Mouse (Mus musculus) megakaryocyte, embryonic 14.5 days (primary cell): ENCODE measurements at regions not wholly inside any gene's neighbourhood (a gene's known extent, or its start where the extent isn't known, plus 50 kb on each side); places are given as distances from the start of the nearest gene placed in this dataset.

Experiments
- FLI1 ChIP-seq: IDR thresholded peaks from 2 replicates; pipeline ENCODE4 v1.6.1; 2012; ENCODE audit warnings: low read length, inconsistent platforms, mixed read lengths
- GATA1 ChIP-seq: IDR thresholded peaks from 3 replicates; pipeline ENCODE4 v1.6.1; 2012; ENCODE audit warnings: mixed read lengths, low read length, inconsistent platforms, borderline replicate concordance

DNA sequence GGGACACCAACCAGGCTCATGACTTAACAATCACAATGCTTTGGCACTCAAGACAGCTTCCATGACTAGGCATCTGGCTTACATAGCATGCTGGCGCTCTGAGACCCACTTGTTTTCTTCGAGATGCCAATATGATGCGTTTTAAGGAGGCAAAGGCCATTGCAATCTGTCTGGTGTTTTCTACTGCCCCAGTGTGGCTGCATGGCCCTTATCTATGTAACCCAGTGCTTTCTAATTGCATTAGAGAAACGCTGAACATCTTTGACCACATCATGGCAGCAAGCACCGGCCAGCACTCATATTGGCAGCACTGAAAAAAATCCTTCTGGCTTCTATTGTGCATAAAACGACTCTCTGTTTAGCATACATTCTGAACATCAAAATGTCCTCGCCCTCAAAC is 144.2 kb upstream of the Igfbp7 start:
- no peak for TF ChIP-seq GATA1
- TF ChIP-seq FLI1: no peak
